Mouse (Mus musculus): ENCODE measurements around the gene Armcx3. TPM values are rescaled to one million over a fixed set of nuclear protein-coding genes. Genes with fewer than 3 reads are reported as not detected.
"Not testable (repeated sequence)": the region's sequence is repeated elsewhere in the genome, so short reads cannot be mapped to it uniquely, and the experiment has no call there.

Gene Armcx3
- polyA plus RNA-seq, 1 experiment from 2014 or later, result 68.6 TPM

DNA sequence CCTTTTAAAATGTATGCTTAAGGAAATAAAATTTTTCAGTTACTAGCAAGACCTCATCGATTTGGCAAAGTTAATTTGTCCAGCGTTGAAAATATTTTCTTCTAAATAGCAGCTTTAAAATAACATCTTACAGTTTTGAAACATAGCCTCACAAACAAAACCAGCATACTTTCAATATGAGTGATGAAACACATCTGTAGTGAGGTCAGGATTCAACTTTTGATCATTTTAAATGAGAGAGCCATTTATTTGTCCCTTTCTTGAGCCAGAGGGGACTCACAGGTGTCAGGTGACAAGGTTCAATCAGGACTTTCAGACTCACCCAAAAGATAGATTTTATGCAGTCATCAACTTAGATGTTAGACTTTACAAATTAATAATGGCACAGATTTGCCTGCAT is 4.5 kb upstream of the Armcx3 start:
- H3K4me3 ChIP-seq (replicated peaks), result no peak overlapping the region
- H3K4me1 ChIP-seq (replicated peaks), result 0 out of 2 replicates have a peak, but pooled peaks cover 4% of the 10 kb centered on the region
- H3K4me2 ChIP-seq (replicated peaks), result no peak overlapping the region
- no peaks in the 10 kb centered on the region for H3K27me3 ChIP-seq (replicated peaks)
- no peaks in the 10 kb centered on the region for H3K9me3 ChIP-seq
- ATAC-seq, result no peak
- H3K36me3 ChIP-seq, result no peaks in the 10 kb centered on the region
- H3K27ac ChIP-seq, result no peak overlapping the region
- WGBS, result 47% methylated on average over 2 of the region's 2 CpGs
- no peak overlapping the region for H3K9ac ChIP-seq

DNA sequence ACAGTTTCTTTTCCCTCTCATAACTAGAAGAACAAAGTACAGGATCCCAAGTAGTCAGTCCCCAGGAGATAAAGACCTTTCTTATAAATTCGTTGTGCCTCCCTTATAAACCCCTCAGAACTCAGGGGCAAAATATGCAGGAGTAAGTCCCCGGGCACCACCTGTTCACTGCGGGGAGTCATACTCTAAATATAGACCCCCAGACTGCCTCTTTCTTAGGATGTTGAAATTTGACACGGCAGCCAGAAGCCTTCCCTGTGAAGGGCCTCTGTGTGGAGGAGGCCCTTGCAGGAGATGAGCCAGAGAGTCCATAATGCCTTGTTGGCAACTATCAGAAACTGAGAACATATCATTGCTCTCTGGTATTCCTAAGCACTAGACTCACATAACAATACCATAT is 3.8 kb upstream of the Armcx3 start:
- Histone ChIP-seq H3K4me2 (replicated peaks) (no peak overlapping the region), H3K9me3 (no peaks in the 10 kb centered on the region), H3K4me1 (replicated peaks) (0 out of 2 replicates have a peak, but pooled peaks cover 4% of the 10 kb centered on the region), H3K4me3 (replicated peaks) (no peak overlapping the region), H3K27ac (no peak overlapping the region), H3K9ac (no peak overlapping the region), H3K36me3 (no peaks in the 10 kb centered on the region), H3K27me3 (replicated peaks) (no peaks in the 10 kb centered on the region)
- 25% methylated on average over 4 of the region's 4 CpGs for WGBS
- ATAC-seq, result no peak

DNA sequence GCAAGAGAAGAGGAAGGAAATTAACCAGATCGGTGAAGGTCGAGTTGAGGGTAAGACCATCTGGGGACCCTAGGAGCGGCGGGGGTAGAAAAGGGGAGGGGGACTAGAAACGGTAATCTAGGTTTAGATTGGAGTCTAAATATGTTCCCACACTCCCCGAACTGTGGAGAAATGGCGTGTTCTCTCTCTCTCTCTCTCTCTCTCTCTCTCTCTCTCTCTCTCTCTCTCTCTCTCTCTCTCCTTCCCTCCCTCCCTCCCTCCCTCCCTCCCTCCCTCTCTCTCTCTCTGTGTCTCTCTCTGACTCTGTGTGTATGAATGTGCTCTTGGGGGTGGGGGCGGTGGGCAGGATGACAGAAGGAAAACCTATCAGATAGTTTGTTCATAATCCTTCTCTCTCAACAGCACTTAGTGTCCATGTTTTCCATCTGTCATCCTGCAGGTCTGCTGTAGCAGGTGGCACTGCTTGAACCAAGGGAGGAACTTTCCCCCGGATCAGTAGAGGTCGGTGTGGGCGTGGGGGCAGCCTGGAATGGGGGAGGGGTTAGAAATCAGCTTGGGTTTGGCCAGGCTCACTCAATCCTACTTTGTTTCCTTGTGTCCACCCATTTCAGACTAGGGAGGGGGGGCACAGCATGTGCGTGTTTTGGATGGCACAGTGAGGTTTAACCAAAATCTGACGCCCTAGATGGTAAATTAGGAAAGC is 1.0 kb downstream of the Armcx3 start:
- Histone ChIP-seq H3K9ac (peak overlapping the region; percentile 65), H3K27me3 (replicated peaks) (no peaks in the 10 kb centered on the region), H3K36me3 (no peaks in the 10 kb centered on the region), H3K4me1 (replicated peaks) (no peaks in the 10 kb centered on the region), H3K9me3 (no peaks in the 10 kb centered on the region), H3K4me2 (replicated peaks) (peak overlapping the region; percentile 52), H3K27ac (peak overlapping the region; percentile 67), H3K4me3 (replicated peaks) (peak overlapping the region; percentile 58)
- ATAC-seq, result peak; percentile 41
- WGBS, result 30% methylated on average over 13 of the region's 13 CpGs

DNA sequence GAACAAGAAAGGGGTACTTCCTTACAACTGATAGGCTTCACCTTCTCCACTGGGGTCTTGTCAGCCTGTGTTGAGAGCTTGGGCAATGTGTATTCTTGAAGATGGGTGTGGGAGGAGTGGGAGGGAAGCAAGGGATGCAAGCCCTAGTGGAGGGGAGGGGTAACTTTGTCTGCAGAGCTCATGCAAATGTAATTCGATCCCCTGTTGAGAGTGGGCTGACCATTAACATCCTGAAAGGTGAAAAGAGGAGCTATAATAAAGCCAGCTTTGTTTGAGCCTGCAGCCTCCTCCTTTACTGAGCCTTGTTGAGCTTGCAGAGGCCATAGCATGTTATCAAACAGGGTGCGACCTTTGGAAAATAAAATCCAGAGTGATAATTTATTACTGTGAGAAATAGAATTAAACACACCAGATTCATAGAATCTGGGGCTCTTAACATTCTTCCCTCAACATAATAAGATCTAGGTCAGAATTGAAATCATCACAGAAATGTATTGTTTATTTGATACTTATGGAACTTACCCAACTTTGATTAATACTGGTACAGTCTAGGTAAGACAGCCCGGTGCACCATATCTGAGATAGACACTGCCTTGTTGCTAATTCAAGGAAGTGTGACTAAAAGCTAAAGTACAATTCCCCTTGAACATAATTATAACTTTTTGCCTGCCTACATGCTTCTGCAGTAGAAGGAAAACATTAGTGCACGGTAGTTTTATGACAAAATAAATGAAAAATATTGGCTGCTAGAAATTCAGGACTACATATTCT is 7.2 kb downstream of the Armcx3 start:
- not testable (repeated sequence) for H3K27me3 ChIP-seq (replicated peaks); H3K4me3 ChIP-seq (replicated peaks); H3K9me3 ChIP-seq; H3K9ac ChIP-seq; H3K27ac ChIP-seq; H3K36me3 ChIP-seq; H3K4me1 ChIP-seq (replicated peaks); H3K4me2 ChIP-seq (replicated peaks)
- ATAC-seq, result peak; percentile 82
- 36% methylated on average over 4 of the region's 4 CpGs for WGBS

DNA sequence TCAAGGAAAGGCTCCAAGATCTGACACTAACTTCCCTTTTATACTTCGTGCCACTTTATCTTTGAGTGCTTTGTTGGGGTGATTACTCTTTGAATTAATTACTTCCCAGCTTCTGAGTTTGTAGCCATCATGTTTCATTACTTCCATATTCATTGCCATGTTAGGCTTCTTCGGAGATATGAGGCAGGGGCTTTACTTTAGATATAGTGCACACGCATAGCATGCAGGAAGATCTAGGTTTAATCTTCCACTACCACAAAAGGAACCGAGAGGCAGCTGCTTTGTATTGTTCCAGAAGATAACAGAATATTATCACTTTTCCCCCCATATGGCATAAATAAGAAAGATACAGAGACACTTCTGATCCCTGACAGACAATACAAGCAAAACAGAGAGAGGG is 31.3 kb downstream of the Armcx3 start:
- no peak for ATAC-seq
- H3K4me1 ChIP-seq (replicated peaks), result no peaks in the 10 kb centered on the region
- no peak overlapping the region for H3K27ac ChIP-seq
- 66% methylated on average over 4 of the region's 4 CpGs for WGBS
- no peak overlapping the region for H3K4me3 ChIP-seq (replicated peaks)
- no peaks in the 10 kb centered on the region for H3K27me3 ChIP-seq (replicated peaks)
- no peak overlapping the region for H3K9ac ChIP-seq
- H3K9me3 ChIP-seq, result no peaks in the 10 kb centered on the region
- no peaks in the 10 kb centered on the region for H3K36me3 ChIP-seq
- H3K4me2 ChIP-seq (replicated peaks), result no peak overlapping the region

DNA sequence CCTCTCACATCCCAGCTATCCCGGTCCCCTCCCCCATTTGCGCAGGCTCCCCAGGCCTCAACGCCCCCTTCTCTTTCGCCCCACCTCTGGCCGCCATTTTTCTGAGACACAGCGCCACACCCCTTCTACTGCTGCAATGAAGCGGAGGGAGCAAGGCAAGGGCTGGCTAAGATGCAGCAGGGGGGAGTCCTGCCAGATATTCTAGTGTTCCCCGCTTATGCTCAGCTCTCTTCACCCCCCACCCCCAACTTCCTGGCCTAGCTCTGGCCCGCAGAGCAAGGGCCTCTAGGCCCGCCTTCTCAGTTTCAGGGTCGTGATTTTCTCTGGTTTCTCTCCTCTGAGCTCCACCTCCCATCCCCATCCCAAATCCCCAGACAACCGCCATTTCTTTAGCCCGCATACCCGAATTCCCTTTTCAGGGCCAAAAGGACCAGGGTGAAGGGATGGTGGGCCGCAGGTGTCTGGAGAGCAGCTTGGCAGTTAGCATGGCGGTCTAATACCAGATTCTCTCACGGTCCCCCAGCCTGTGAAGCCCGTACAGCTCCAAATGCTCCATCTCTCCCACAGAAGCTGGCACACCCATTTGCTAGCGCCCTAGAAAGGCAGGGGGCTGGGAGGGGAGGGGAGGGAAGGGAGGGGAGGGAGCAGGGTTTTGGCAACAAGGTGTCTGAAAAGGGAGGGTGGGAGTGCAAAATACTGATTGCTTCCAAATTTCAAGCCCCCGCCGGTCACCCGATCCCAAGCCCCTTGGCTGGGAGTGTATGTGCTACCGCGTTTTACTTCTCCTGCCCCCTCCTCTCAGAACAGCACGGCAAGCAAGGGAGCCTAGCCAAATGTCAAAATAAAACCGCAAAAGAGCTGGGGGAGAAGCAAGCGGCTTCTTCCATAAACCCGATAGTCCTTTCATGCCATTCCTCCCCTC is 51.7 kb downstream of the Armcx3 start:
- ATAC-seq, result peak; percentile 87
- WGBS, result 23% methylated on average over 28 of the region's 28 CpGs
- Histone ChIP-seq H3K4me1 (replicated peaks) (no peaks in the 10 kb centered on the region), H3K4me3 (replicated peaks) (peak overlapping the region; percentile 51), H3K27ac (0 out of 2 replicates have a peak overlapping the region, but pooled peaks have one; percentile 40), H3K9me3 (no peaks in the 10 kb centered on the region), H3K36me3 (no peaks in the 10 kb centered on the region), H3K4me2 (replicated peaks) (peak overlapping the region; percentile 58), H3K9ac (peak overlapping the region; percentile 45), H3K27me3 (replicated peaks) (no peaks in the 10 kb centered on the region; the same call in 1 of the 2 replicates)

DNA sequence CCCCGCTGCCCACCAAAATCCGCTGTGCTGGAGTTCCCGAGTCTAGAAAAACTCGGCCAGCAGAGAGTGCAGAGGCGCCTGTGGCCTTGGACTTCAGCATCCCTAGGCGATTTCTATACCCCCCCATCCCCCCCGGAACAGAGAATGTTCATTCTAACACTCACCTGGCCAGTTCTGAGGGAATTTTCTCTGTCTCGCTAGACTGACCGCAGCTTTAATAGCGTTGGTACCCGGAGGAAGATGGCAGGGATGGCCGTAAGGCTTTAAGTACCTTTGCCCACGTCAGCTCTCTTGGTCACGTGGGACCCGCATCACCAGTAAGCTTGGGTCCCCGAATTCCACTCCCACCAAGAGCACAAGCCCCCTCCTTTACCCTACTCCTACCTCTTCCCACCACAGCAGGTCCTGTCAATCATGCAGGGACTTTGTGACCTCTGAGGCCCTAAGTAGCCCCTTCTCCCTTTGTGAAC is 52.4 kb downstream of the Armcx3 start, which contains the start of gene Armcx2:
TSS of gene Armcx2 (minus strand) at position 467 of the 470 bp plus-strand sequence.
- Histone ChIP-seq H3K27ac (0 out of 2 replicates have a peak within 1 kb of the TSS, but pooled peaks have one; percentile 40), H3K4me1 (replicated peaks) (no peaks in the 10 kb centered on the region), H3K36me3 (no peaks in the 10 kb centered on the region), H3K4me3 (replicated peaks) (peak within 1 kb of the TSS; percentile 51), H3K9me3 (no peaks in the 10 kb centered on the region), H3K27me3 (replicated peaks) (no peaks in the 10 kb centered on the region; the same call in 1 of the 2 replicates), H3K4me2 (replicated peaks) (peak within 1 kb of the TSS; percentile 58), H3K9ac (peak within 1 kb of the TSS; percentile 45)
- WGBS, result 12% methylated on average over 16 of the region's 16 CpGs
- ATAC-seq, result peak; percentile 86

Other genes starting within 250 kb of the Armcx3 start
- 136 and 147 TPM in 2 replicates for gene Timm8a1, start 214.7 kb upstream of the Armcx3 start, polyA plus RNA-seq (2015; fragmentation: Nextera tagmentation; extraction: Ambion mirVana)
- gene Btk, start 173.0 kb upstream of the Armcx3 start, polyA plus RNA-seq (2015; fragmentation: Nextera tagmentation; extraction: Ambion mirVana), result 1.5 and 1.6 TPM in 2 replicates
- gene Rpl36a, start 170.9 kb upstream of the Armcx3 start, polyA plus RNA-seq (2015; fragmentation: Nextera tagmentation; extraction: Ambion mirVana), result 445 and 494 TPM in 2 replicates
- gene Gla, start 155.5 kb upstream of the Armcx3 start, polyA plus RNA-seq (2015; fragmentation: Nextera tagmentation; extraction: Ambion mirVana), result 8.0 and 10.9 TPM in 2 replicates
- 126 and 137 TPM in 2 replicates for gene Hnrnph2, start 155.4 kb upstream of the Armcx3 start, polyA plus RNA-seq (2015; fragmentation: Nextera tagmentation; extraction: Ambion mirVana)
- gene Armcx4, start 70.1 kb upstream of the Armcx3 start, polyA plus RNA-seq (2015; fragmentation: Nextera tagmentation; extraction: Ambion mirVana), result 2.7 and 3.3 TPM in 2 replicates
- gene Armcx1, start 38.6 kb upstream of the Armcx3 start, polyA plus RNA-seq (2015; fragmentation: Nextera tagmentation; extraction: Ambion mirVana), result 40.9 and 46.1 TPM in 2 replicates
- 17.4 and 19.1 TPM in 2 replicates for gene Armcx6, start 5.2 kb upstream of the Armcx3 start, polyA plus RNA-seq (2015; fragmentation: Nextera tagmentation; extraction: Ambion mirVana)
- 42.6 and 44.3 TPM in 2 replicates for gene Armcx2, start 52.6 kb downstream of the Armcx3 start, polyA plus RNA-seq (2015; fragmentation: Nextera tagmentation; extraction: Ambion mirVana)
- 0.45 and 0.64 TPM in 2 replicates for gene Nxf2, start 208.2 kb downstream of the Armcx3 start, polyA plus RNA-seq (2015; fragmentation: Nextera tagmentation; extraction: Ambion mirVana)